Mouse (Mus musculus): ENCODE measurements at regions not wholly inside any gene's neighbourhood (a gene's known extent, or its start where the extent isn't known, plus 50 kb on each side); places are given as distances from the start of the nearest gene placed in this dataset.
A peak's percentile ranks its signal among the peaks of the same experiment; 100 is the strongest.

GRCm38 (mm10) chr4:124189352-124189992 is 271.6 kb upstream of the 4930535I16Rik start:
- DNase-seq (ENCODE audit: low read depth in 2 of 2, low spot score in 2 of 2), result no peak

DNA sequence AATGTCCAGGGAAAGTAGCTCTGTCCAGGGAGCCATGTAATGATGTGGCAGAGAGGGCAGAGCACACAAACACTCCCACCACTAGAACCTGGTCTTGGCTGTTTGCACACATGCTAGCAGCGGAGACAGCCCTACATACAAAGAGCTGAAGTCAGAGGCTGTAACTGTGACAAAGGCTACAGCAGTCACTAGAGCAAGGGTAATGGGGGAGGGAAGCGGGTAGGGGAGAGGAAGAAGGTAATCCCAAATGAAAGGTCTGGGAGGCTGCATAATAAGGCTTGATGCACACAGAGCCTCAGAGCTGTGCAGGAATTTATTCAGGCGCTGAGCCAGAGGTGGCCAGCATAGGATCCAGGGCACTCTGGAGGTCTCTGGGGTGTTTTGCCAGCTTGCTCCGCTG is 269.3 kb upstream of the 4930535I16Rik start:
- no peak for DNase-seq (ENCODE audit: low read depth in 2 of 2, low spot score in 2 of 2)

GRCm38 (mm10) chr4:124181335-124181734 is 263.5 kb upstream of the 4930535I16Rik start:
- no peak for DNase-seq (ENCODE audit: low read depth in 2 of 2, low spot score in 2 of 2)

GRCm38 (mm10) chr4:124178401-124179018 is 260.7 kb upstream of the 4930535I16Rik start:
- DNase-seq (ENCODE audit: low read depth in 2 of 2, low spot score in 2 of 2), result no peak

- DNase-seq (ENCODE audit: low read depth in 2 of 2, low spot score in 2 of 2), result no peak
Measured at GRCm38 (mm10) chr4:124175531-124175930, 257.7 kb upstream of the 4930535I16Rik start.

- DNase-seq (ENCODE audit: low read depth in 2 of 2, low spot score in 2 of 2), result no peak
Measured at GRCm38 (mm10) chr4:124154627-124155026, 236.8 kb upstream of the 4930535I16Rik start.

- DNase-seq (ENCODE audit: low read depth in 2 of 2, low spot score in 2 of 2), result no peak
Measured at GRCm38 (mm10) chr4:124149771-124150451, 232.1 kb upstream of the 4930535I16Rik start.

GRCm38 (mm10) chr4:124149037-124149436 is 231.2 kb upstream of the 4930535I16Rik start:
- no peak for DNase-seq (ENCODE audit: low read depth in 2 of 2, low spot score in 2 of 2)

DNA sequence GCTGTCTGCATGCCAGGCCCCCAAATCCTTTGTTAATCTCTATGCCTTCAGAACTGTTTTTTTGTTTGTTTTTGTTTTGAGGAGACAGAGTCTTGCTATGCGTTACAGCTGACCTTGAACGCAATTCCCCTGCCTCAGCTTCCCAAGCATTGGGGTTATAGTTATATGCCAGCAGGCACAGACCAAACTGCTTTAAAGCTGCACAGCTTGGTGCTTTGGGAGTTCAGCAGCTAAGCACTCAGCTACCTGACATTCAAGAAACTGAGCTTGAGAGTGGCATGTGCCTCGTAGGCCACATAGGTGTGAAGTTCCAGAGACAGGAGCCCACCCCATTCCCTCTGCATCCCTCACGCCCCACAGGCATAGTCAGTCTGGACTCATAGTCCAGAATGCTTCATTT is 229.5 kb upstream of the 4930535I16Rik start:
- DNase-seq (ENCODE audit: low read depth in 2 of 2, low spot score in 2 of 2), result no peak

- no peak for DNase-seq (ENCODE audit: low read depth in 2 of 2, low spot score in 2 of 2)
Measured at GRCm38 (mm10) chr4:124146135-124146534, 228.3 kb upstream of the 4930535I16Rik start.

- no peak for DNase-seq (ENCODE audit: low read depth in 2 of 2, low spot score in 2 of 2)
Measured at GRCm38 (mm10) chr4:124143630-124144029, 225.8 kb upstream of the 4930535I16Rik start.

GRCm38 (mm10) chr4:124143226-124143625 is 225.4 kb upstream of the 4930535I16Rik start:
- no peak for DNase-seq (ENCODE audit: low read depth in 2 of 2, low spot score in 2 of 2)

- DNase-seq (ENCODE audit: low read depth in 2 of 2, low spot score in 2 of 2), result peak; percentile 10 to 35
Measured at GRCm38 (mm10) chr4:124142083-124142482, 224.3 kb upstream of the 4930535I16Rik start.

DNA sequence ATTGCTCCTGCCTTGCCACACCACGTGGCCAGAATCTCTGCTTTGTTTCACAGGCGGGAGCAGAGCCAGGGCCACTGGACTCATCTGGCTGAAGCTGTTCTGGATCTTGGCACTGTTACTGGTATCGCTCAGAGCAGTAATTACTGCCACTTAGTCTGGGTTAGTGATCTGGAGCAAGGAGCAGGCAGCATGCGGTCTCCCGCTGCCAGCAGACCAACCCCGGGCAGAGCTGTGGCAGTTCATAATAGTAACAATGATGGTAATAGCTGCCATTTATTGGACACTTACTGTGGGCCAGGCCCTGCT is 217.3 kb upstream of the 4930535I16Rik start:
- no peak for DNase-seq (ENCODE audit: low read depth in 2 of 2, low spot score in 2 of 2)

- DNase-seq (ENCODE audit: low read depth in 2 of 2, low spot score in 2 of 2), result no peak
Measured at GRCm38 (mm10) chr4:124134341-124135164, 216.7 kb upstream of the 4930535I16Rik start.

DNA sequence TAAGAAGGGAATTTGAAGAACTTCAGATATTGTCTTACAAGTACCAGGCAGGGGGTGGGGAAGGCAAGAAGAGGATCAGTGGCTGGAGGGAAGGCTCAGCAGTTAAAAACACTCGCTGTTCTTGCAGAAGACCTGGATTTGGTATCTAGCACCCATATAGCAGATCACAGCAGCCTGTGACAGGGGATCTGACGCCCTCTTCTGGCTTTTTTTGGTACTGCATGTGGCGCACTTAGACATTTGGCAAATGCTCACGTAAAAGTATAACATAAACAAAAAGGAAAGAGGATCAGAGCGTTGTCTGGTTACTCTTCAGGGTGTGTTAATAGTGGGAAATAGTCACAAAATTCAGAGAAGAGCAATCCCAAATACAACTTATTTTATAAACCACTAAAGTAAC is 213.1 kb upstream of the 4930535I16Rik start:
- no peak for DNase-seq (ENCODE audit: low read depth in 2 of 2, low spot score in 2 of 2)

- DNase-seq (ENCODE audit: low read depth in 2 of 2, low spot score in 2 of 2), result no peak
Measured at GRCm38 (mm10) chr4:124126258-124126657, 208.4 kb upstream of the 4930535I16Rik start.

DNA sequence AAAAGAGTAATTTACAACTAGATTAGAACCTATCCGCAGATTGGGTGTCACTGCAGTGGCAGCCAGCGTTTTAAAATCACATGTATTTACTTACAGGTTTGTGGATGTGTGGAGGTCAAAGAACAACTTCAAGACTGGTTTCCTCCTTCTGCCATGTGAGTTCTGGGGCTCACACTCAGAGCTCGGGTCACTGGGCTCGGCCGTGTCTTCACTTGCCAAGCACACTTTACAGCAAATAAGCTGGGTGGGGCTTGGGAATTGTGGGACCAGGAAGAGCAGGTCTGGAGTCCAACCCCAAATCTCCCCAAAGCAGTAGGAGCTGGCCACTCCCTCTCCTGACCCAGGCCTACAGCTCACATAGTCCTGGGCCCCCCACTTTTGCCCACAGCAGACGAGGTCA is 202.5 kb upstream of the 4930535I16Rik start:
- no peak for DNase-seq (ENCODE audit: low read depth in 2 of 2, low spot score in 2 of 2)

DNA sequence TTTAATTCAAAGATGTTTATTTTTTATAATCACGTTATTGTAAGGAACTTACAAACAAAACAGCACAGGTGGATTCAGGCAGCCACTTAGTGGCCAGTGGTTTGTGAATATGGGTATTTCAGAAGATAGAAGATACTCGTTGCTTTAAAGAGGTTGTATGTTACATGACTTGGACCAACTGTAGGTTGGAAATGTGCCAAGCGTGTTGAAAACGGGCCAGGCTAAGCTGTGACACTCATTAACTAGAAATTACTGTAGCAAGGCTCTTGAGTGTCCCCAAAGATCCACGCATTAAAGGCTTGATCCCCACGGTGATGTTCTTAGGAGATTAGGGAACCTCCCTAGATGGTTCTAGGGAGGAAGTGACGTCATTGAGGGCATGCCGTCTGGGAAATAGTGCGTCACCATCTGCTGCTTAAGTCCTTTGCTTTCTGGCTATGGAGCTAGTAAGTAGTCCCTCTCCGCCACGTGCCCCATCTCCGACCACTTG is 196.1 kb upstream of the 4930535I16Rik start:
- no peak for DNase-seq (ENCODE audit: low read depth in 2 of 2, low spot score in 2 of 2)

DNA sequence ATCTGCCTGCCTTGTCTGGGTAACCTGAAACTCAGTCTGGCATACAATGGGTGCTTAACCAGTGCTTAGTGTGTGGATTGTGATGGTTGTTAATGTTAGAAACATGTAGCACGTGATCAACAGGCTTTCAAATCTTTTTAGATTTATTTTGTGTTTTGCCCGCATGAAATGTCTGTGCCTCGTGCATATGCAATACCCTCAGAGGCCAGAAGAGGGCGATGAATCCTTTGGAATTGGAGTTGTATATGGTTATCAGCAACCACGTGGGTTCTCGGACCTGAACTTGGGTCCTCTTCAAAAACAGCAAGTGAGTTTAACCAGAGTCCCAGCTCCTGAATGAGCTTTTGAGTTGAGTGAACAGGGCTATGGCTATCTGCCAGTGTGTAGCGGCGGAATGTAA is 192.9 kb upstream of the 4930535I16Rik start:
- DNase-seq (ENCODE audit: low read depth in 2 of 2, low spot score in 2 of 2), result no peak

DNA sequence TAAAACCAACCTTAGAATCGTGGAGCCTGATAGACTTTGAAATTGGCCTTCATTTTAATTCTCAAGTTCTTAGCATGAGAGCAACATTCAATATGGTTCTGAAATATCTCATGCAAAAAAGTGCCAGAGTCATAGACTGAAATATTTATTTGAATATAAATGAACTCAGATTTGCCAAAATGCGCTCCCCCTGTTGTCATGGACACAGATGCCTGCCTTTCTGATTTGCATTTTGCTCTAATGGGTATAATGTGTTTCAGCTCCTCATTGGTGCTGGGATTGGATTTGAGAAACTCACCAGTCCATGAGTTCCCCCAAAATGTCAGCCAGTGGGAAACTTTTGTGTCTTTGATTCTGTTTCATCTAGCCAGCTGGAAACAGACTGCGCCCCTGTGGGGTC is 191.5 kb upstream of the 4930535I16Rik start:
- no peak for DNase-seq (ENCODE audit: low read depth in 2 of 2, low spot score in 2 of 2)

GRCm38 (mm10) chr4:124102684-124103083 is 184.9 kb upstream of the 4930535I16Rik start:
- no peak for DNase-seq (ENCODE audit: low read depth in 2 of 2, low spot score in 2 of 2)

Measured in CD8-positive naive resting alpha-beta T cell, adult 2 months (primary cell).